ENCODE assay signal across 9 mouse cellular contexts in the genomic region with DNA sequence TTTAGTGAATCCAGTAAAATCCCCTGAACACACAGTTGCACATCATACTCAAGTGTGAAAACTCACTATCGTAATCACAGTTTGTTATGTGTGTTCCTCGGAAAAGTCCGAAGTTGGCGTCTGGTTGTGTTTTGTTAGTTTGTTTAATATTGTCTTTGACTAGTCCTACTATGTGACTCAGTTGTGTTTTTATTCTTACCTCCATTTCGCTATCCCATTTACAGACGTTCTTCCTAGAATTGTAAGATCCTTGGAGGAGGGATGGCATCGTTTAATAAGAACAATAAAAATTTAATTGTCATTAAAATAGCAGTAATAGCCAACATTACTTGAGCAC. TPM values are rescaled to one million over a fixed set of nuclear protein-coding genes. Genes with fewer than 3 reads are reported as not detected.
DNase-seq lines count a peak whose midpoint lies in the region; ATAC-seq lines count a peak whose summit lies in the region.
"Had no signal": no experiment of that assay in that cellular context is flagged by ENCODE, and none has a peak within 500 bp of the region (broad histone marks: within the 10 kb centered on the region; RNA-seq: fewer than 3 reads in every experiment).

No protein-coding gene starts in this region.

- H3K4me3 ChIP-seq in kidney, embryonic 15.5 days (replicated peaks) = peak overlapping the region; percentile 82
- H3K4me3 ChIP-seq in brown adipose tissue, adult 24 weeks (ENCODE audit: insufficient read depth, low read depth, low read length) = peak overlapping the region; percentile 96
- peak overlapping the region; percentile 96 for H3K4me3 ChIP-seq in hindbrain, embryonic 13.5 days
- H3K4me3 ChIP-seq in midbrain, embryonic 13.5 days (replicated peaks) = peak overlapping the region; percentile 98

- no peak for DNase-seq in kidney, adult 8-10 months
- DNase-seq in adrenal gland, adult (ENCODE audit: inconsistent age in 2 of 2, low spot score in 1 of 2) = no peak
- no peak for DNase-seq in layer of hippocampus, postnatal 36 days

- no peak for ATAC-seq in kidney, embryonic 15.5 days (replicated peaks; ENCODE audit: low FRiP score)
- no peak for ATAC-seq in hindbrain, embryonic 13.5 days (ENCODE audit: low FRiP score)
- no peak for ATAC-seq in midbrain, embryonic 13.5 days
- ATAC-seq in frontal cortex, adult (ENCODE audit: low TSS enrichment) = no peak

- peak overlapping the region; percentile 96 for H3K27ac ChIP-seq in kidney, embryonic 15.5 days
- peak overlapping the region; percentile 55 for H3K27ac ChIP-seq in brown adipose tissue, adult 24 weeks (replicated peaks; ENCODE audit: low read depth, low read length)
- peak overlapping the region; percentile 95; the same call in 1 of the 2 replicates for H3K27ac ChIP-seq in hindbrain, embryonic 13.5 days
- peak overlapping the region; percentile 95 for H3K27ac ChIP-seq in midbrain, embryonic 13.5 days

- whole genome bisulfite sequencing in kidney, embryonic 15.5 days = 12% methylated on average over 7 of the region's 7 CpGs
- 18% methylated on average over 7 of the region's 7 CpGs for WGBS in hindbrain, embryonic 13.5 days
- WGBS in midbrain, embryonic 13.5 days = 16% methylated on average over 7 of the region's 7 CpGs

- peak overlapping the region; percentile 61 for H3K4me2 ChIP-seq in kidney, embryonic 15.5 days
- peak overlapping the region; percentile 60 for H3K4me2 ChIP-seq in hindbrain, embryonic 13.5 days
- H3K4me2 ChIP-seq in midbrain, embryonic 13.5 days (replicated peaks) = peak overlapping the region; percentile 69

- H3K9me3 ChIP-seq in kidney, embryonic 15.5 days (replicated peaks) = no peaks in the 10 kb centered on the region
- H3K9me3 ChIP-seq in hindbrain, embryonic 13.5 days = no peaks in the 10 kb centered on the region
- H3K9me3 ChIP-seq in midbrain, embryonic 13.5 days = no peaks in the 10 kb centered on the region

- no peaks in the 10 kb centered on the region; the same call in 1 of the 2 replicates for H3K36me3 ChIP-seq in kidney, embryonic 15.5 days
- no peaks in the 10 kb centered on the region for H3K36me3 ChIP-seq in hindbrain, embryonic 13.5 days
- no peaks in the 10 kb centered on the region for H3K36me3 ChIP-seq in midbrain, embryonic 13.5 days

- H3K9ac ChIP-seq in kidney, embryonic 15.5 days = peak overlapping the region; percentile 89
- H3K9ac ChIP-seq in hindbrain, embryonic 13.5 days = peak overlapping the region; percentile 98
- H3K9ac ChIP-seq in midbrain, embryonic 13.5 days (replicated peaks) = peak overlapping the region; percentile 99

- H3K4me1 ChIP-seq in kidney, embryonic 15.5 days = peaks cover 27% of the 10 kb centered on the region
- peaks cover 3% of the 10 kb centered on the region; the same call in 1 of the 2 replicates for H3K4me1 ChIP-seq in brown adipose tissue, adult 24 weeks (ENCODE audit: control insufficient read depth, insufficient read depth, insufficient read length, low read length)
- peaks cover 39% of the 10 kb centered on the region for H3K4me1 ChIP-seq in hindbrain, embryonic 13.5 days (replicated peaks)
- H3K4me1 ChIP-seq in midbrain, embryonic 13.5 days (replicated peaks) = peaks cover 36% of the 10 kb centered on the region

- no peaks in the 10 kb centered on the region for H3K27me3 ChIP-seq in kidney, embryonic 15.5 days
- no peaks in the 10 kb centered on the region for H3K27me3 ChIP-seq in hindbrain, embryonic 13.5 days
- H3K27me3 ChIP-seq in midbrain, embryonic 13.5 days = no peaks in the 10 kb centered on the region

RNA-seq across cellular contexts. Expression of gene Cbfa2t2, which starts 0.9 kb away (rescaled TPM):
- 38.8 and 46.0 TPM in 2 replicates for polyA plus RNA-seq in kidney, embryonic 15.5 days (2015; fragmentation: Nextera tagmentation; extraction: Ambion mirVana)
- 6.9 and 7.9 TPM in 2 replicates for polyA plus RNA-seq in brown adipose tissue, adult 24 weeks (2012; ENCODE audit: insufficient read depth, insufficient read length, missing spikeins)
- polyA plus RNA-seq in hindbrain, embryonic 13.5 days (2015; fragmentation: Nextera tagmentation; extraction: Ambion mirVana) = 56.1 and 58.7 TPM in 2 replicates
- 71.6 and 83.1 TPM in 2 replicates for polyA plus RNA-seq in midbrain, embryonic 13.5 days (2015; fragmentation: Nextera tagmentation; extraction: Ambion mirVana)
- 10 to 100 TPM; 49.7 to 57.7 TPM for total RNA-seq in layer of hippocampus, postnatal 36 days (2021)

RNA-seq across cellular contexts. Expression of gene Snta1, which starts 29.3 kb away (rescaled TPM):
- polyA plus RNA-seq in kidney, embryonic 15.5 days (2015; fragmentation: Nextera tagmentation; extraction: Ambion mirVana) = 12.0 and 12.7 TPM in 2 replicates
- polyA plus RNA-seq in brown adipose tissue, adult 24 weeks (2012; ENCODE audit: insufficient read depth, insufficient read length, missing spikeins) = 17.1 and 29.6 TPM in 2 replicates
- polyA plus RNA-seq in hindbrain, embryonic 13.5 days (2015; fragmentation: Nextera tagmentation; extraction: Ambion mirVana) = 7.4 and 7.6 TPM in 2 replicates
- 4.8 and 5.9 TPM in 2 replicates for polyA plus RNA-seq in midbrain, embryonic 13.5 days (2015; fragmentation: Nextera tagmentation; extraction: Ambion mirVana)
- total RNA-seq in layer of hippocampus, postnatal 36 days (2021) = 10 to 100 TPM; 42.3 to 48.0 TPM
- total RNA-seq: granulocyte monocyte progenitor cell, adult 5-6 weeks had no signal
